Mouse (Mus musculus): ENCODE data around the gene Ifi27.
"Not testable (repeated sequence)": the region's sequence is repeated elsewhere in the genome, so short reads cannot be mapped to it uniquely, and the experiment has no call there.

Gene Ifi27

GRCm38 (mm10) chr12:103456727-103457126 lies 22.7 kb downstream of the Ifi27 start:
- not testable (repeated sequence) for DNase-seq (ENCODE audit: low read depth, low spot score)

- no peak for DNase-seq (ENCODE audit: low read depth, low spot score)
Observed at GRCm38 (mm10) chr12:103457140-103457539, 23.1 kb downstream of the Ifi27 start, which contains the start of gene Ifi27l2b. TSS of gene Ifi27l2b (minus strand) at chr12:103457223.

GRCm38 (mm10) chr12:103474481-103474880 lies 40.5 kb downstream of the Ifi27 start:
- no peak for DNase-seq (ENCODE audit: low read depth, low spot score)

- no peak for DNase-seq (ENCODE audit: low read depth, low spot score)
Observed at GRCm38 (mm10) chr12:103476779-103477389, 42.9 kb downstream of the Ifi27 start.

- no peak for DNase-seq (ENCODE audit: low read depth, low spot score)
Observed at GRCm38 (mm10) chr12:103477461-103478015, 43.5 kb downstream of the Ifi27 start.

GRCm38 (mm10) chr12:103481671-103482070 lies 47.7 kb downstream of the Ifi27 start:
- no peak for DNase-seq (ENCODE audit: low read depth, low spot score)

GRCm38 (mm10) chr12:103482781-103483180 lies 48.8 kb downstream of the Ifi27 start:
- DNase-seq (ENCODE audit: low read depth, low spot score), result no peak

GRCm38 (mm10) chr12:103484200-103484972 lies 50.4 kb downstream of the Ifi27 start:
- peak; percentile 14 for DNase-seq (ENCODE audit: low read depth, low spot score)

GRCm38 (mm10) chr12:103486726-103487125 lies 52.7 kb downstream of the Ifi27 start:
- DNase-seq (ENCODE audit: low read depth, low spot score), result no peak

- no peak for DNase-seq (ENCODE audit: low read depth, low spot score)
Observed at GRCm38 (mm10) chr12:103487276-103487675, 53.3 kb downstream of the Ifi27 start.

- DNase-seq (ENCODE audit: low read depth, low spot score), result no peak
Observed at GRCm38 (mm10) chr12:103487750-103488149, 53.7 kb downstream of the Ifi27 start.

Measured in ES-CJ7 (cell line).